Mouse (Mus musculus): ENCODE results near the gene Mettl9. TPM values are rescaled to one million over a fixed set of nuclear protein-coding genes. Genes with fewer than 3 reads are reported as not detected.
A peak's percentile ranks its signal among the peaks of the same experiment; 100 is the strongest.

Mettl9 gene
- total RNA-seq, 2 experiments from 2014 or later, result 85.7 to 93.0 TPM

DNA sequence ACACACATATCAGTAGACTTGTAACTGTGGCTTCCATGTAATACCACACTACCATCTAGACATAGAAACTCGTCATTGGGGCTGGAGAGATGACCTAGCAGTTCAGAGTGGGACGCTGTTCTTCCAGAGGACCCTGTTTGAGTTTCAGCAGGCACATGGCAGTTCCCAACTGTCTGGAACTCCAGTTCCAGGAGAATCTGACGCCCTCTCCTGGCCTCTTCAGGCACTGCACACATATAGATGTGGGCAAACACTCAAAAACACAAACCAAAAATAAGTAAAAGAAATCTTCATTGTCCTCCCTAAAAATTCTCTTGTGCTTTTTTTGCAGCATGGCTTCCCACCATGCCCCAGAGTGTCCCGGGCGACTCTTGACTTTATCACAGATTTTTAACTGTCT, 54.5 kb downstream of the Mettl9 start:
- no peak for DNase-seq
- intact Hi-C loops (cut with DNase I), result no loop called here

DNA sequence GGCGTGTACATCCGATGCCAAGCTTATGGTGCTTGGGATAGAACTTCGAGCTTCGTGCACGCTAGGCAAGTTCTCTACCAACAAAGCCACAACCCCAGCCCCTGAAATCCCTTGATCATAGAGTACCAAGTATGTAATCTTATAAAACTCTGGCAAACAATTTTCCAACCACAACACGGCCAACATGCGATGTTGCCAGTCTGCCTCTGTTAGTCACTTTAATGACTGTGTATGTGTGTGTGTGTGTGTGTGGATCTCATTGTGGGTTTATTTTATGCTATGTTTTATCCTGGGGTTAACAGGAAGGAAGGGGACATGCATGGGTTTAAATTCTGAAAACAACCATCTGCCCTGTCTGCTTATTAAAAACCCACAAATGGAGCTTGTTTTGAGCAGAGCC, 56.5 kb downstream of the Mettl9 start:
- intact Hi-C loops (cut with DNase I), result no loop called here
- no peak for DNase-seq

DNA sequence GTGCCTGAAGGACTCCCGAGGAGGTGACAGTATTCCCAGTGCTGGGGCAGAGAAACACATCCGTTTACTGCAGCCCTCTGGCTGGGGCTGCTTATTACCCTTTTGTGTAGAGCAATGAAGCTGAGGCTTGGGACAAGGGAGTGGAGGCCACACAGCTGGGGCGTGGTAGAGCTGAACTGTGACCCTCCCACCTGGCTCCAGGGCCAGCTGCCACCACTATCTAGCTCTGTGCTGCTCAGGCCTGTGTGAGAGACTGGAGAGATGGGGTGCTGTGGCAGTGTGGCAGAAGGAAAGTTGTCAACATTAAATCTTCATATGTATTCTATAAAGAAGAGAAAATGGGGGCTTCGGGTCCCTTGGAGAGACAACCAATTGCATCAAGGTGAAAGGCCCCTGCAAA, 58.8 kb downstream of the Mettl9 start:
- intact Hi-C loops (cut with DNase I), result no loop called here

GRCm38 (mm10) chr7:121098614-121099389, 64.6 kb downstream of the Mettl9 start:
- intact Hi-C loops (cut with DNase I), result no loop called here
- DNase-seq, result no peak

More for the DNA sequence above, 58.8 kb downstream of the Mettl9 start:
- DNase-seq, result no peak

DNA sequence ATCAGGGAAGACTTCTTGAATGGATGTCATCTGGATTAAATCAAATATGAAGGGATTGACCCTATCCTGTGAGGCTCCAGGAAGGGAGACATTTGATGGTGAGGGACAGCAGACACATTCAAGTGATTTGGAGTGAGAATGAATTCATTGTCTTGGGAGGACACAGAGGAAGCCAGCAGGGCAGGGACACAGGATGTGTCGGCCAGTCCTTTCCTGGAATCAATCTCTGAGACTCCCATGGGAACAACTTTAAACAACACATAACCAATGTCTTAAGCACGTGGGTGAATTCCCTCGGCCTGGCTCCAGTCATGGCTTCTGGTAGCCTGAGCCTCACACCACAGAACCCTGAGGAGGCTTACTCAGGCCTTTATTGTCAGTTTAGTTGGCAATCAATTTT, 73.6 kb downstream of the Mettl9 start:
- peak in 1 of 2 experiments; percentile 10 for DNase-seq
- intact Hi-C loops (cut with DNase I), result no loop called here

DNA sequence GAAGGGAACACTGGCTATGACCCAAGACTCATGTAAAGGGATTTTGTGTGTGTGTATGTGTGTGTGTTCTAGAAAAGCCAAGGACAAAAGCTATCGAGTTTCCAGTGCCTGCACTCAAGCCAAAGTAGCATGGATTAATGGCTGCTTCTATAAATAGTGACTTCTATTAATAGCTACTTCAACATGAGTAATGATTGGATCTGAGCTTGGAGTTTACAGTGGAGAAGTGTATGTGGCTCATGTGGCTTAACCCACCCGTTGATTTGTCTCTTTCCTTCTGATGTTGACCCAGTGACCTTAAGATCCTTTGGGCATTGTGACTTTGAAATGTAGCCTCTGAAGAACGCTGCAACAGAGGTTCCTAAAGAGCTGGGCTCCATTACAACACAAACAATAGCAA, 77.1 kb downstream of the Mettl9 start:
- intact Hi-C loops (cut with DNase I), result no loop called here
- no peak for DNase-seq

DNA sequence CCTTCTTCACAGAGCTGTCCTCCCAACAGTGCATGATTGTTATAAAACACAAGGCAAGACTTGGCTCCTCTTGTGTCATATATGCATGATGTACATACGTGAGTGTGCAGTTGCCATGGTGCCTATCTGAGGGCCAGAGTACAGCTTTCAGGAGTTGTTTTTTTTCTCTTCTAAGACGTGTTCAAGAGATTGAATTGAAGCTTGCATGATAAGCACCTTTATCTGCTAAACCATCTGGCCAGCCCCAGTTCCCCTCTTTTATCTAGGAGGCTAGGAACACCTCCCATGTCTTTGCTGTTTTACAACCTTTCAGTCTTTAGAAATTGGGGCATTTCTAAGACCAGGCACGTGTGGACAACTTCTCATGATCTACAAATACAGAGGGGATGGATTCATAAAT, 77.5 kb downstream of the Mettl9 start:
- no peak for DNase-seq
- intact Hi-C loops (cut with DNase I), result no loop called here

- intact Hi-C loops (cut with DNase I), result loop anchor here (1.0 to 5.0 kb wide), 3 partner anchors 43 to 186 kb away; no protein-coding TSS in a partner anchor
- peak; percentile 86 to 92 for DNase-seq
These were observed 86.0 kb downstream of the Mettl9 start for GRCm38 (mm10) chr7:121120143-121120818.

Other genes starting within 250 kb of the Mettl9 start
- under 1 TPM in 1 of 2 experiments, not detected in 1; 0.27 TPM for gene Gm5737, start 222.1 kb upstream of the Mettl9 start, total RNA-seq (2021)
- 10 to 100 TPM; 34.3 TPM for gene Eef2k, start 191.6 kb upstream of the Mettl9 start, total RNA-seq (2021)
- gene Polr3e, start 116.7 kb upstream of the Mettl9 start, total RNA-seq (2021), result 10 to 100 TPM in 1 of 2 experiments, 1 to 10 TPM in 1; 8.2 to 10.5 TPM
- gene Cdr2, start 52.1 kb upstream of the Mettl9 start, total RNA-seq (2021), result 10 to 100 TPM; 12.5 to 14.6 TPM
- gene Mfsd13b, start 51.9 kb upstream of the Mettl9 start, total RNA-seq (2021), result not detected
- 1 to 10 TPM; 1.5 to 2.9 TPM for gene Igsf6, start 40.1 kb downstream of the Mettl9 start, total RNA-seq (2021)
- gene Otoa, start 47.2 kb downstream of the Mettl9 start, total RNA-seq (2021), result not detected